Mouse (Mus musculus): ENCODE results near the gene Tufm. TPM values are rescaled to one million over a fixed set of nuclear protein-coding genes. Genes with fewer than 3 reads are reported as not detected.

Gene Tufm
- polyA plus RNA-seq, 1 experiment from 2014 or later, result 139 TPM

- Histone ChIP-seq H3K27ac (replicated peaks) (no peak overlapping the region), H3K36me3 (no peaks in the 10 kb centered on the region), H3K9ac (replicated peaks) (no peak overlapping the region), H3K9me3 (replicated peaks) (no peaks in the 10 kb centered on the region), H3K4me1 (no peaks in the 10 kb centered on the region), H3K4me2 (no peak overlapping the region), H3K4me3 (replicated peaks) (no peak overlapping the region), H3K27me3 (replicated peaks) (no peaks in the 10 kb centered on the region)
- no peak for ATAC-seq (ENCODE audit: low FRiP score)
- 90% methylated on average over 17 of the region's 17 CpGs for WGBS
Observed at GRCm38 (mm10) chr7:126456382-126457266, 30.5 kb upstream of the Tufm start.

- H3K36me3 ChIP-seq, result no peaks in the 10 kb centered on the region
Observed at GRCm38 (mm10) chr7:126458225-126458624, 28.9 kb upstream of the Tufm start.

GRCm38 (mm10) chr7:126458844-126459618 lies 28.1 kb upstream of the Tufm start:
- Histone ChIP-seq H3K9me3 (replicated peaks) (no peaks in the 10 kb centered on the region), H3K9ac (replicated peaks) (no peak overlapping the region), H3K36me3 (no peaks in the 10 kb centered on the region), H3K4me3 (replicated peaks) (no peak overlapping the region), H3K27me3 (replicated peaks) (no peaks in the 10 kb centered on the region), H3K4me1 (no peaks in the 10 kb centered on the region), H3K27ac (replicated peaks) (no peak overlapping the region), H3K4me2 (no peak overlapping the region)
- no peak for ATAC-seq (ENCODE audit: low FRiP score)
- 85% methylated on average over 11 of the region's 11 CpGs for WGBS

More at GRCm38 (mm10) chr7:126458225-126458624, 28.9 kb upstream of the Tufm start:
- Histone ChIP-seq H3K4me2 (no peak overlapping the region), H3K9ac (replicated peaks) (no peak overlapping the region), H3K27ac (replicated peaks) (no peak overlapping the region), H3K4me3 (replicated peaks) (no peak overlapping the region), H3K9me3 (replicated peaks) (no peaks in the 10 kb centered on the region), H3K4me1 (no peaks in the 10 kb centered on the region), H3K27me3 (replicated peaks) (no peaks in the 10 kb centered on the region)
- 86% methylated on average over 5 of the region's 5 CpGs for WGBS
- no peak for ATAC-seq (ENCODE audit: low FRiP score)

GRCm38 (mm10) chr7:126460623-126461399 lies 26.4 kb upstream of the Tufm start:
- no peak for ATAC-seq (ENCODE audit: low FRiP score)
- H3K27ac ChIP-seq (replicated peaks), result no peak overlapping the region
- H3K4me1 ChIP-seq, result no peaks in the 10 kb centered on the region
- H3K4me3 ChIP-seq (replicated peaks), result no peak overlapping the region
- H3K9ac ChIP-seq (replicated peaks), result no peak overlapping the region
- no peaks in the 10 kb centered on the region for H3K9me3 ChIP-seq (replicated peaks)
- H3K4me2 ChIP-seq, result no peak overlapping the region
- WGBS, result 54% methylated on average over 10 of the region's 10 CpGs
- H3K36me3 ChIP-seq, result no peaks in the 10 kb centered on the region
- H3K27me3 ChIP-seq (replicated peaks), result no peaks in the 10 kb centered on the region

GRCm38 (mm10) chr7:126461626-126462025 lies 25.5 kb upstream of the Tufm start:
- WGBS, result 76% methylated on average over 3 of the region's 3 CpGs
- no peak overlapping the region for H3K9ac ChIP-seq (replicated peaks)

GRCm38 (mm10) chr7:126463004-126463403 lies 24.2 kb upstream of the Tufm start, which contains the start of gene Atp2a1:
TSS of gene Atp2a1 (minus strand) at chr7:126463108.
- ATAC-seq (ENCODE audit: low FRiP score), result no peak

More at GRCm38 (mm10) chr7:126461626-126462025, 25.5 kb upstream of the Tufm start:
- ATAC-seq (ENCODE audit: low FRiP score), result no peak
- H3K4me3 ChIP-seq (replicated peaks), result no peak overlapping the region
- H3K27ac ChIP-seq (replicated peaks), result no peak overlapping the region
- H3K9me3 ChIP-seq (replicated peaks), result no peaks in the 10 kb centered on the region
- H3K27me3 ChIP-seq (replicated peaks), result no peaks in the 10 kb centered on the region
- no peak overlapping the region for H3K4me2 ChIP-seq
- H3K4me1 ChIP-seq, result no peaks in the 10 kb centered on the region
- peaks cover 4% of the 10 kb centered on the region for H3K36me3 ChIP-seq

GRCm38 (mm10) chr7:126463547-126463946 lies 23.6 kb upstream of the Tufm start:
- H3K27me3 ChIP-seq (replicated peaks), result no peaks in the 10 kb centered on the region
- no peak overlapping the region for H3K4me2 ChIP-seq
- WGBS, result 71% methylated on average over 4 of the region's 4 CpGs
- no peak overlapping the region for H3K4me3 ChIP-seq (replicated peaks)
- no peak for ATAC-seq (ENCODE audit: low FRiP score)
- no peak overlapping the region for H3K27ac ChIP-seq (replicated peaks)
- no peaks in the 10 kb centered on the region for H3K4me1 ChIP-seq
- peaks cover 23% of the 10 kb centered on the region for H3K36me3 ChIP-seq
- H3K9me3 ChIP-seq (replicated peaks), result no peaks in the 10 kb centered on the region
- H3K9ac ChIP-seq (replicated peaks), result no peak overlapping the region

More at GRCm38 (mm10) chr7:126463004-126463403, 24.2 kb upstream of the Tufm start, which contains the start of gene Atp2a1:
- Histone ChIP-seq H3K4me3 (replicated peaks) (no peak within 1 kb of the TSS), H3K9ac (replicated peaks) (no peak within 1 kb of the TSS), H3K4me2 (no peak within 1 kb of the TSS), H3K27ac (replicated peaks) (no peak within 1 kb of the TSS), H3K27me3 (replicated peaks) (no peaks in the 10 kb centered on the region), H3K9me3 (replicated peaks) (no peaks in the 10 kb centered on the region), H3K36me3 (peaks cover 18% of the 10 kb centered on the region), H3K4me1 (no peaks in the 10 kb centered on the region)
- 55% methylated on average over 5 of the region's 5 CpGs for WGBS

- H3K9ac ChIP-seq (replicated peaks), result no peak overlapping the region
- 69% methylated on average over 4 of the region's 4 CpGs for WGBS
- no peaks in the 10 kb centered on the region for H3K4me1 ChIP-seq
- no peak overlapping the region for H3K27ac ChIP-seq (replicated peaks)
- no peaks in the 10 kb centered on the region for H3K27me3 ChIP-seq (replicated peaks)
- peaks cover 29% of the 10 kb centered on the region for H3K36me3 ChIP-seq
- no peak overlapping the region for H3K4me2 ChIP-seq
- no peaks in the 10 kb centered on the region for H3K9me3 ChIP-seq (replicated peaks)
- H3K4me3 ChIP-seq (replicated peaks), result no peak overlapping the region
- ATAC-seq (ENCODE audit: low FRiP score), result no peak
Observed at GRCm38 (mm10) chr7:126464121-126464520, 23.0 kb upstream of the Tufm start.

GRCm38 (mm10) chr7:126464836-126465235 lies 22.3 kb upstream of the Tufm start:
- Histone ChIP-seq H3K27me3 (replicated peaks) (no peaks in the 10 kb centered on the region), H3K4me1 (no peaks in the 10 kb centered on the region), H3K36me3 (peaks cover 36% of the 10 kb centered on the region), H3K4me3 (replicated peaks) (no peak overlapping the region), H3K9me3 (replicated peaks) (no peaks in the 10 kb centered on the region), H3K27ac (replicated peaks) (no peak overlapping the region), H3K9ac (replicated peaks) (no peak overlapping the region), H3K4me2 (no peak overlapping the region)
- 49% methylated on average over 5 of the region's 5 CpGs for WGBS
- no peak for ATAC-seq (ENCODE audit: low FRiP score)

- H3K27ac ChIP-seq (replicated peaks), result no peak overlapping the region
- 70% methylated on average over 7 of the region's 7 CpGs for WGBS
- no peak overlapping the region for H3K9ac ChIP-seq (replicated peaks)
- H3K4me1 ChIP-seq, result no peaks in the 10 kb centered on the region
- no peak overlapping the region for H3K4me2 ChIP-seq
- ATAC-seq (ENCODE audit: low FRiP score), result no peak
- H3K9me3 ChIP-seq (replicated peaks), result no peaks in the 10 kb centered on the region
- peaks cover 41% of the 10 kb centered on the region for H3K36me3 ChIP-seq
- no peak overlapping the region for H3K4me3 ChIP-seq (replicated peaks)
- H3K27me3 ChIP-seq (replicated peaks), result no peaks in the 10 kb centered on the region
Observed at GRCm38 (mm10) chr7:126465246-126466030, 21.7 kb upstream of the Tufm start.

- Histone ChIP-seq H3K9me3 (replicated peaks) (no peaks in the 10 kb centered on the region), H3K4me3 (replicated peaks) (no peak overlapping the region), H3K27ac (replicated peaks) (no peak overlapping the region), H3K9ac (replicated peaks) (no peak overlapping the region), H3K4me2 (no peak overlapping the region), H3K4me1 (no peaks in the 10 kb centered on the region), H3K36me3 (peaks cover 47% of the 10 kb centered on the region), H3K27me3 (replicated peaks) (no peaks in the 10 kb centered on the region)
- 74% methylated on average over 9 of the region's 9 CpGs for WGBS
- no peak for ATAC-seq (ENCODE audit: low FRiP score)
Observed at GRCm38 (mm10) chr7:126466116-126466515, 21.0 kb upstream of the Tufm start.
